Mouse (Mus musculus): ENCODE data around the gene Mapk1.
"Not testable (repeated sequence)": the region's sequence is repeated elsewhere in the genome, so short reads cannot be mapped to it uniquely, and the experiment has no call there.

DNA sequence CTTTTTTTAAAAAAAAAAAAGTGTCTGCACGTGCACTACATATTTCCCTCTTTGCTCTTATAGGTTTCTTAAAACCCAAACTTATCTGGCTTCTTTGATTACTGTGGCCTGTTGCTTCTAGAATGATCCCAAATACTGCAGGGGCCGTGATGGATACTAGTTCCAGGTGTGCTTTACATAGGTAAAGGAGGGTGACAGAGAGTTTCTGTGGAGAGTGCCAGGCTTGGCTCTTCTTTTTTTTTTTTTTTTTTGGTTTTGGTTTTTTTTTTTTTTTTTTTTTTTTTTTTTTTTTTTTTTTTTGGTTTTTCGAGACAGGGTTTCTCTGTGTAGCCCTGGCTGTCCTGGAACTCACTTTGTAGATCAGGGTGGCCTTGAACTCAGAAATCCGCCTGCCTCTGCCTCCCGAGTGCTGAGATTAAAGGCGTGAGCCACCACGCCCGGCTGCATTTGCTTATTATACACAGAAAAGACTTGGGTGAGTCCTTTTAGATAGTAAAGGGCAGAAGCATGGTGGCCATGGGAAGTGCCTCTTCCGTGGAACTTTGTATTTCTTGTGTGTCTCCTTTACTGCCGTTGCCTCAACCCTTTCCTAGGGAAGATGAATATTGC, 13.0 kb downstream of the Mapk1 start:
- TF ChIP-seq CTCF (conservative IDR thresholded peaks at IDR 0.05; ENCODE audit: insufficient read depth, insufficient read length, low read depth, low read length); POLR2A (IDR thresholded peaks at IDR 0.05; ENCODE audit: low read depth, low read length): not testable (repeated sequence)
